ENCODE assay signal across 8 mouse cellular contexts in the genomic region with DNA sequence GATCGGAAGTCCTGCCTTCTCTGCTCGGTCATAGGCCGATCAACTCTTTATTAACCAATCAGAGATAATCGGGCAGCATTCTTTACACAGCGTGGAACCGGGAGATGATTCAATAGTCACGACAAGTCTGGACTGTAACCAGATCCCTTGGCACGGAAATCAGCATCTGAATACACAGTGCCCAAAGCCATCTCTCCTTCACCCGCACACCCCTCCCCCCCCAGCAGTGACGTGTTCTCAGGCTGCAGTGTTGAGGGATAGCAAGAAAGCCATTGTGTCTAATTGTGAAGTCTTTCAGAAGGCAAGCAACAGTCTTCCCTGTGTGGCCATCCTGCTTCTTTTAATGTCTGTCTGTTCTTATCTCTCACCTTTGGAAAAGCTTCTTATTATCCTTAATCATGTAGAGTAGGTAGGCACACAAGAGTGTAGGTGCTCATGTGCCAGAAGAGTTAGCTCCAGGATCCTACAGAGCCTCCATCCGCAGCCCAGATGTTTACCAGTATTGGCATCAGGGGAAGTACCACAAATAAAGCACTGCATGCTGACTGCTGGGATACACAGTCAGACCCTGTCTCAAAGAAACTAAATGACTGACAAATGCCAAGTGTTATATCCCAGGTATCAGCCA. TPM values are rescaled to one million over a fixed set of nuclear protein-coding genes. Genes with fewer than 3 reads are reported as not detected.
DNase-seq lines count a peak whose midpoint lies in the region; ATAC-seq and TF ChIP-seq lines count a peak whose summit lies in the region.

No protein-coding gene starts in this region.

- peak; percentile 98 for DNase-seq in brain, adult 2 months (ENCODE audit: low read depth, low spot score)
- peak; percentile 92 for DNase-seq in limb, embryonic 14.5 days (ENCODE audit: low spot score)
- DNase-seq in midbrain, embryonic 14.5 days: peak; percentile 92
- DNase-seq in stomach, postnatal 0 days (ENCODE audit: low spot score): peak; percentile 66

- peak overlapping the region; percentile 64 for H3K4me3 ChIP-seq in E14TG2a.4 (replicated peaks; ENCODE audit: low read length)
- peak overlapping the region; percentile 37 for H3K4me3 ChIP-seq in heart, embryonic 12.5 days
- peak overlapping the region; percentile 43 for H3K4me3 ChIP-seq in kidney, embryonic 15.5 days (replicated peaks)
- peak overlapping the region; percentile 31 for H3K4me3 ChIP-seq in limb, embryonic 14.5 days (replicated peaks; ENCODE audit: low read length)
- peak overlapping the region; percentile 35 for H3K4me3 ChIP-seq in midbrain, embryonic 14.5 days (replicated peaks; ENCODE audit: low read depth, low read length)
- peak overlapping the region; percentile 23 for H3K4me3 ChIP-seq in stomach, postnatal 0 days (ENCODE audit: low read depth, low read length)

- TF ChIP-seq POLR2A in limb, embryonic 14.5 days (IDR thresholded peaks at IDR 0.05; ENCODE audit: borderline replicate concordance, extremely low read depth, insufficient read depth, insufficient read length): no peak

- peak overlapping the region; percentile 77 for H3K27ac ChIP-seq in heart, embryonic 12.5 days (ENCODE audit: poor library complexity, severe bottlenecking)
- peak overlapping the region; percentile 68 for H3K27ac ChIP-seq in kidney, embryonic 15.5 days
- 0 out of 2 replicates have a peak overlapping the region, but pooled peaks have one; percentile 8 for H3K27ac ChIP-seq in limb, embryonic 14.5 days (replicated peaks; ENCODE audit: low read depth, low read length)
- peak overlapping the region; percentile 89 for H3K27ac ChIP-seq in midbrain, embryonic 14.5 days (replicated peaks; ENCODE audit: low read depth, low read length)
- H3K27ac ChIP-seq in stomach, postnatal 0 days (replicated peaks): peak overlapping the region; percentile 67

- peaks cover 61% of the 10 kb centered on the region for H3K4me1 ChIP-seq in E14TG2a.4 (replicated peaks; ENCODE audit: low read depth, low read length)
- H3K4me1 ChIP-seq in heart, embryonic 12.5 days (replicated peaks): peaks cover 11% of the 10 kb centered on the region
- H3K4me1 ChIP-seq in kidney, embryonic 15.5 days: peaks cover 10% of the 10 kb centered on the region
- peaks cover 10% of the 10 kb centered on the region for H3K4me1 ChIP-seq in limb, embryonic 14.5 days (ENCODE audit: control insufficient read depth, insufficient read depth, low read length)
- H3K4me1 ChIP-seq in midbrain, embryonic 14.5 days (ENCODE audit: control insufficient read depth, insufficient read depth, low read length): peaks cover 16% of the 10 kb centered on the region
- no peaks in the 10 kb centered on the region for H3K4me1 ChIP-seq in stomach, postnatal 0 days (replicated peaks; ENCODE audit: control insufficient read depth, insufficient read depth)

- no peak for TF ChIP-seq CTCF in E14TG2a.4 (conservative IDR thresholded peaks at IDR 0.05; ENCODE audit: low read length)
- no peak for TF ChIP-seq CTCF in stomach, postnatal 0 days (IDR thresholded peaks at IDR 0.05; ENCODE audit: low read depth)

- no peaks in the 10 kb centered on the region for H3K36me3 ChIP-seq in E14TG2a.4 (ENCODE audit: insufficient read depth, low read length)
- H3K36me3 ChIP-seq in heart, embryonic 12.5 days: no peaks in the 10 kb centered on the region
- no peaks in the 10 kb centered on the region for H3K36me3 ChIP-seq in kidney, embryonic 15.5 days
- H3K36me3 ChIP-seq in limb, embryonic 14.5 days (ENCODE audit: control insufficient read depth, insufficient read depth, low read length): no peaks in the 10 kb centered on the region
- no peaks in the 10 kb centered on the region for H3K36me3 ChIP-seq in midbrain, embryonic 14.5 days (ENCODE audit: control insufficient read depth, insufficient read depth, low read length)
- no peaks in the 10 kb centered on the region for H3K36me3 ChIP-seq in stomach, postnatal 0 days (ENCODE audit: control insufficient read depth, insufficient read depth, low read length)

- no peak for TF ChIP-seq EP300 in stomach, postnatal 0 days (optimal IDR thresholded peaks at IDR 0.05)

- peak overlapping the region; percentile 56; the same call in 1 of the 2 replicates for H3K9ac ChIP-seq in heart, embryonic 12.5 days
- H3K9ac ChIP-seq in kidney, embryonic 15.5 days: peak overlapping the region; percentile 42
- H3K9ac ChIP-seq in limb, embryonic 14.5 days (ENCODE audit: low read depth, low read length, severe bottlenecking): peak overlapping the region; percentile 34
- H3K9ac ChIP-seq in midbrain, embryonic 14.5 days (replicated peaks; ENCODE audit: low read length): peak overlapping the region; percentile 52
- H3K9ac ChIP-seq in stomach, postnatal 0 days (ENCODE audit: low read length): no peak overlapping the region

- WGBS in heart, embryonic 12.5 days: 2% methylated on average over 11 of the region's 11 CpGs
- 3% methylated on average over 11 of the region's 11 CpGs for WGBS in kidney, embryonic 15.5 days
- WGBS in limb, embryonic 14.5 days: 2% methylated on average over 11 of the region's 11 CpGs
- 1% methylated on average over 11 of the region's 11 CpGs for WGBS in midbrain, embryonic 14.5 days
- WGBS in stomach, postnatal 0 days: 2% methylated on average over 11 of the region's 11 CpGs

- no peaks in the 10 kb centered on the region for H3K27me3 ChIP-seq in E14TG2a.4 (ENCODE audit: insufficient read depth, low read length)
- no peaks in the 10 kb centered on the region for H3K27me3 ChIP-seq in heart, embryonic 12.5 days (replicated peaks)
- no peaks in the 10 kb centered on the region for H3K27me3 ChIP-seq in kidney, embryonic 15.5 days
- no peaks in the 10 kb centered on the region for H3K27me3 ChIP-seq in limb, embryonic 14.5 days (ENCODE audit: control insufficient read depth, insufficient read depth, low read length)
- H3K27me3 ChIP-seq in midbrain, embryonic 14.5 days (ENCODE audit: control insufficient read depth, insufficient read depth, low read length): no peaks in the 10 kb centered on the region
- no peaks in the 10 kb centered on the region for H3K27me3 ChIP-seq in stomach, postnatal 0 days (ENCODE audit: control insufficient read depth, insufficient read depth, low read length)

- no peaks in the 10 kb centered on the region for H3K9me3 ChIP-seq in E14TG2a.4 (ENCODE audit: low read length)
- H3K9me3 ChIP-seq in heart, embryonic 12.5 days (replicated peaks): no peaks in the 10 kb centered on the region
- H3K9me3 ChIP-seq in kidney, embryonic 15.5 days (replicated peaks): no peaks in the 10 kb centered on the region
- no peaks in the 10 kb centered on the region for H3K9me3 ChIP-seq in limb, embryonic 14.5 days (ENCODE audit: control insufficient read depth, low read length)
- no peaks in the 10 kb centered on the region for H3K9me3 ChIP-seq in midbrain, embryonic 14.5 days (ENCODE audit: control insufficient read depth, low read length)
- H3K9me3 ChIP-seq in stomach, postnatal 0 days (ENCODE audit: control insufficient read depth, low read length): no peaks in the 10 kb centered on the region

- H3K4me2 ChIP-seq in heart, embryonic 12.5 days: peak overlapping the region; percentile 68
- H3K4me2 ChIP-seq in kidney, embryonic 15.5 days: peak overlapping the region; percentile 74
- peak overlapping the region; percentile 54 for H3K4me2 ChIP-seq in limb, embryonic 14.5 days (replicated peaks; ENCODE audit: low read depth, low read length, severe bottlenecking)
- H3K4me2 ChIP-seq in midbrain, embryonic 14.5 days (ENCODE audit: low read length): peak overlapping the region; percentile 63
- H3K4me2 ChIP-seq in stomach, postnatal 0 days (replicated peaks; ENCODE audit: low read depth): peak overlapping the region; percentile 42

- 0 out of 2 replicates have a peak, but pooled peaks have one; percentile 13 for ATAC-seq in erythroid progenitor cell, adult 5-6 weeks (replicated peaks; ENCODE audit: low FRiP score, poor library complexity, severe bottlenecking)
- peak; percentile 90 for ATAC-seq in heart, embryonic 12.5 days (ENCODE audit: insufficient number of reproducible peaks, low FRiP score)
- ATAC-seq in kidney, embryonic 15.5 days (replicated peaks; ENCODE audit: low FRiP score): peak; percentile 97
- peak; percentile 98 for ATAC-seq in limb, embryonic 14.5 days (ENCODE audit: low FRiP score, low read depth)
- peak; percentile 96 for ATAC-seq in midbrain, embryonic 14.5 days (ENCODE audit: low FRiP score, low TSS enrichment)
- peak; percentile 90 for ATAC-seq in stomach, postnatal 0 days (ENCODE audit: low FRiP score, low TSS enrichment)

RNA-seq across cellular contexts. Expression of gene Mif, which starts 13.0 kb away (rescaled TPM):
- 49.4 and 54.9 TPM in 2 replicates for total RNA-seq in erythroid progenitor cell, adult 5-6 weeks (2015; ENCODE audit: low replicate concordance)
- total RNA-seq in erythroid progenitor cell, adult 5-6 weeks (2017; ENCODE audit: low replicate concordance): 14.8 and 26.6 TPM in 2 replicates
- 2,266 and 2,393 TPM in 2 replicates for polyA plus RNA-seq in heart, embryonic 12.5 days (2016; fragmentation: Nextera tagmentation; extraction: Ambion mirVana)
- 2,032 and 2,056 TPM in 2 replicates for polyA plus RNA-seq in kidney, embryonic 15.5 days (2015; fragmentation: Nextera tagmentation; extraction: Ambion mirVana)
- polyA plus RNA-seq in limb, embryonic 14.5 days (2012; rRNA removed): 1,684 and 2,799 TPM in 2 replicates
- 1,598 and 1,615 TPM in 2 replicates for polyA plus RNA-seq in limb, embryonic 14.5 days (2014; fragmentation: Nextera tagmentation; extraction: Ambion mirVana)
- polyA plus RNA-seq in midbrain, embryonic 14.5 days (2014; fragmentation: Nextera tagmentation; extraction: Ambion mirVana): 1,381 and 1,864 TPM in 2 replicates
- 805 and 984 TPM in 2 replicates for polyA plus RNA-seq in stomach, postnatal 0 days (2015; fragmentation: Nextera tagmentation; extraction: Ambion mirVana)

RNA-seq across cellular contexts. Expression of gene Derl3, which starts 20.2 kb away (rescaled TPM):
- not detected in 2 replicates for total RNA-seq in erythroid progenitor cell, adult 5-6 weeks (2015; ENCODE audit: low replicate concordance)
- total RNA-seq in erythroid progenitor cell, adult 5-6 weeks (2017; ENCODE audit: low replicate concordance): not detected in 2 replicates
- 2.1 and 2.2 TPM in 2 replicates for polyA plus RNA-seq in heart, embryonic 12.5 days (2016; fragmentation: Nextera tagmentation; extraction: Ambion mirVana)
- polyA plus RNA-seq in kidney, embryonic 15.5 days (2015; fragmentation: Nextera tagmentation; extraction: Ambion mirVana): 3.3 and 5.0 TPM in 2 replicates
- 6.7 and 9.0 TPM in 2 replicates for polyA plus RNA-seq in limb, embryonic 14.5 days (2012; rRNA removed)
- 2.2 and 3.0 TPM in 2 replicates for polyA plus RNA-seq in limb, embryonic 14.5 days (2014; fragmentation: Nextera tagmentation; extraction: Ambion mirVana)
- polyA plus RNA-seq in midbrain, embryonic 14.5 days (2014; fragmentation: Nextera tagmentation; extraction: Ambion mirVana): 1.2 TPM in 2 replicates
- 23.6 and 32.3 TPM in 2 replicates for polyA plus RNA-seq in stomach, postnatal 0 days (2015; fragmentation: Nextera tagmentation; extraction: Ambion mirVana)

RNA-seq across cellular contexts. Expression of gene Gstt2, which starts 35.8 kb away (rescaled TPM):
- total RNA-seq in erythroid progenitor cell, adult 5-6 weeks (2015; ENCODE audit: low replicate concordance): 18.4 and 20.5 TPM in 2 replicates
- total RNA-seq in erythroid progenitor cell, adult 5-6 weeks (2017; ENCODE audit: low replicate concordance): 9.8 and 42.0 TPM in 2 replicates
- polyA plus RNA-seq in heart, embryonic 12.5 days (2016; fragmentation: Nextera tagmentation; extraction: Ambion mirVana): 7.2 and 8.1 TPM in 2 replicates
- 38.2 and 39.6 TPM in 2 replicates for polyA plus RNA-seq in kidney, embryonic 15.5 days (2015; fragmentation: Nextera tagmentation; extraction: Ambion mirVana)
- 24.8 and 28.7 TPM in 2 replicates for polyA plus RNA-seq in limb, embryonic 14.5 days (2012; rRNA removed)
- 12.3 and 17.5 TPM in 2 replicates for polyA plus RNA-seq in limb, embryonic 14.5 days (2014; fragmentation: Nextera tagmentation; extraction: Ambion mirVana)
- polyA plus RNA-seq in midbrain, embryonic 14.5 days (2014; fragmentation: Nextera tagmentation; extraction: Ambion mirVana): 3.8 and 4.3 TPM in 2 replicates
- polyA plus RNA-seq in stomach, postnatal 0 days (2015; fragmentation: Nextera tagmentation; extraction: Ambion mirVana): 77.4 and 81.0 TPM in 2 replicates

RNA-seq across cellular contexts. Expression of gene Smarcb1, which starts 48.4 kb away (rescaled TPM):
- total RNA-seq in erythroid progenitor cell, adult 5-6 weeks (2015; ENCODE audit: low replicate concordance): 50.1 and 67.9 TPM in 2 replicates
- 32.1 and 39.3 TPM in 2 replicates for total RNA-seq in erythroid progenitor cell, adult 5-6 weeks (2017; ENCODE audit: low replicate concordance)
- 125 and 126 TPM in 2 replicates for polyA plus RNA-seq in heart, embryonic 12.5 days (2016; fragmentation: Nextera tagmentation; extraction: Ambion mirVana)
- polyA plus RNA-seq in kidney, embryonic 15.5 days (2015; fragmentation: Nextera tagmentation; extraction: Ambion mirVana): 219 and 239 TPM in 2 replicates
- polyA plus RNA-seq in limb, embryonic 14.5 days (2012; rRNA removed): 116 and 120 TPM in 2 replicates
- polyA plus RNA-seq in limb, embryonic 14.5 days (2014; fragmentation: Nextera tagmentation; extraction: Ambion mirVana): 177 and 193 TPM in 2 replicates
- polyA plus RNA-seq in midbrain, embryonic 14.5 days (2014; fragmentation: Nextera tagmentation; extraction: Ambion mirVana): 277 and 283 TPM in 2 replicates
- 81.9 and 82.8 TPM in 2 replicates for polyA plus RNA-seq in stomach, postnatal 0 days (2015; fragmentation: Nextera tagmentation; extraction: Ambion mirVana)

RNA-seq across cellular contexts. Expression of gene Gstt4, which starts 50.7 kb away (rescaled TPM):
- not detected in 2 replicates for total RNA-seq in erythroid progenitor cell, adult 5-6 weeks (2015; ENCODE audit: low replicate concordance)
- not detected in 2 replicates for total RNA-seq in erythroid progenitor cell, adult 5-6 weeks (2017; ENCODE audit: low replicate concordance)
- not detected in 2 replicates for polyA plus RNA-seq in heart, embryonic 12.5 days (2016; fragmentation: Nextera tagmentation; extraction: Ambion mirVana)
- polyA plus RNA-seq in kidney, embryonic 15.5 days (2015; fragmentation: Nextera tagmentation; extraction: Ambion mirVana): not detected in 2 replicates
- polyA plus RNA-seq in limb, embryonic 14.5 days (2012; rRNA removed): 0.08 TPM in 1 of 2 replicates, not detected in the other
- not detected in 2 replicates for polyA plus RNA-seq in limb, embryonic 14.5 days (2014; fragmentation: Nextera tagmentation; extraction: Ambion mirVana)
- not detected in 2 replicates for polyA plus RNA-seq in midbrain, embryonic 14.5 days (2014; fragmentation: Nextera tagmentation; extraction: Ambion mirVana)
- not detected in 2 replicates for polyA plus RNA-seq in stomach, postnatal 0 days (2015; fragmentation: Nextera tagmentation; extraction: Ambion mirVana)

Comparison
In these comparisons a context has a peak if more than half of its experiments do, and no peak if none do; other contexts are left out.
1. Peak in every context shown above with its lines: DNase-seq, ATAC-seq, H3K4me3 ChIP-seq and H3K27ac ChIP-seq.
2. ATAC-seq: peak in every context shown above with its lines; median percentile 98 in limb, embryonic 14.5 days; 97 in kidney, embryonic 15.5 days; 96 in midbrain, embryonic 14.5 days; 90 in heart, embryonic 12.5 days; 90 in stomach, postnatal 0 days; 13 in erythroid progenitor cell, adult 5-6 weeks.
3. H3K27ac ChIP-seq: peak in every context shown above with its lines; median percentile 89 in midbrain, embryonic 14.5 days; 77 in heart, embryonic 12.5 days; 68 in kidney, embryonic 15.5 days; 67 in stomach, postnatal 0 days; 8 in limb, embryonic 14.5 days.